Mouse (Mus musculus) brown adipose tissue, adult 24 weeks (tissue): ENCODE results near the gene Dnajc4. TPM values are rescaled to one million over a fixed set of nuclear protein-coding genes. Genes with fewer than 3 reads are reported as not detected.
"Not testable (repeated sequence)": the region's sequence is repeated elsewhere in the genome, so short reads cannot be mapped to it uniquely, and the experiment has no call there.

Experiments
- H3K27ac ChIP-seq: fragments of 200-500 bp; replicated peaks from 2 replicates; pipeline ENCODE4 v1.5.1; 2012; ENCODE audit warnings: low read depth, mild to moderate bottlenecking, low read length
- H3K4me1 ChIP-seq: fragments of 200-500 bp; 2 replicates; pipeline ENCODE4 v1.6.1; 2012; ENCODE audit warnings: low read length, mixed read lengths; ENCODE audit not compliant: control insufficient read depth, insufficient read depth, insufficient read length
- H3K4me3 ChIP-seq: fragments of 200-500 bp; 2 replicates; pipeline ENCODE4 v1.5.1; 2012; ENCODE audit warnings: low read depth, mild to moderate bottlenecking, low read length, moderate library complexity; ENCODE audit not compliant: insufficient read depth
- polyA plus RNA-seq: library from polyadenylated mRNA; stranded (reverse); fragments of >200 nt; gene quantifications from 2 replicates; pipeline ENCODE4 v1.2.4, GENCODE M21; 2012; ENCODE audit not compliant: missing spikeins, insufficient read depth, insufficient read length

The Dnajc4 gene
- polyA plus RNA-seq, 1 experiment: 70.0 TPM

GRCm38 (mm10) chr19:7012426-7012825, 20.1 kb upstream of the Dnajc4 start:
- H3K27ac ChIP-seq: no peak overlapping the region
- H3K4me3 ChIP-seq: no peak overlapping the region

GRCm38 (mm10) chr19:7006892-7007593, 14.7 kb upstream of the Dnajc4 start:
- Histone ChIP-seq H3K4me3 (no peak overlapping the region), H3K4me1 (no peaks in the 10 kb centered on the region), H3K27ac (no peak overlapping the region)

More at GRCm38 (mm10) chr19:7012426-7012825, 20.1 kb upstream of the Dnajc4 start:
- no peaks in the 10 kb centered on the region for H3K4me1 ChIP-seq

- Histone ChIP-seq H3K4me3 (no peak overlapping the region), H3K4me1 (peaks cover 11% of the 10 kb centered on the region), H3K27ac (no peak overlapping the region)
These were observed 7.1 kb upstream of the Dnajc4 start for GRCm38 (mm10) chr19:6999360-7000063.

- H3K27ac ChIP-seq: no peak overlapping the region
- peaks cover 13% of the 10 kb centered on the region for H3K4me1 ChIP-seq
- H3K4me3 ChIP-seq: no peak overlapping the region
These were observed 5.4 kb upstream of the Dnajc4 start for GRCm38 (mm10) chr19:6997721-6998290.

GRCm38 (mm10) chr19:6996006-6996405, 3.6 kb upstream of the Dnajc4 start, which contains the start of the genes Nudt22 and Trpt1:
Gene Nudt22 (minus strand): TSS chr19:6996117.
Gene Trpt1 (plus strand): TSS chr19:6996131.
- Histone ChIP-seq H3K4me1 (peaks cover 13% of the 10 kb centered on the region), H3K4me3 (peak within 1 kb of the TSS; percentile 87), H3K27ac (peak within 1 kb of the TSS; percentile 64; the same call in 1 of the 2 replicates)

- H3K27ac ChIP-seq: no peak overlapping the region
- peaks cover 13% of the 10 kb centered on the region for H3K4me1 ChIP-seq
- peak overlapping the region; percentile 53 for H3K4me3 ChIP-seq
These were observed 3.1 kb upstream of the Dnajc4 start for GRCm38 (mm10) chr19:6995255-6995991.

GRCm38 (mm10) chr19:6994489-6994888, 2.1 kb upstream of the Dnajc4 start:
- H3K27ac ChIP-seq: no peak overlapping the region
- peaks cover 13% of the 10 kb centered on the region for H3K4me1 ChIP-seq
- no peak overlapping the region for H3K4me3 ChIP-seq

- H3K4me1 ChIP-seq: peaks cover 13% of the 10 kb centered on the region
- H3K27ac ChIP-seq: no peak overlapping the region
- no peak overlapping the region for H3K4me3 ChIP-seq
These were observed 1.6 kb upstream of the Dnajc4 start for GRCm38 (mm10) chr19:6994002-6994401.

GRCm38 (mm10) chr19:6993011-6993770, 819 bp upstream of the Dnajc4 start:
- no peak overlapping the region for H3K27ac ChIP-seq

GRCm38 (mm10) chr19:6991166-6991565, 1.2 kb downstream of the Dnajc4 start:
- H3K4me3 ChIP-seq, H3K27ac ChIP-seq: not testable (repeated sequence)
- peaks cover 16% of the 10 kb centered on the region for H3K4me1 ChIP-seq

More at GRCm38 (mm10) chr19:6993011-6993770, 819 bp upstream of the Dnajc4 start:
- Histone ChIP-seq H3K4me1 (peaks cover 14% of the 10 kb centered on the region), H3K4me3 (peak overlapping the region; percentile 50)

GRCm38 (mm10) chr19:6990712-6991111, 1.7 kb downstream of the Dnajc4 start:
- Histone ChIP-seq H3K27ac (no peak overlapping the region), H3K4me3 (no peak overlapping the region), H3K4me1 (peaks cover 20% of the 10 kb centered on the region)

GRCm38 (mm10) chr19:6989251-6989650, 3.1 kb downstream of the Dnajc4 start:
- H3K4me3 ChIP-seq: no peak overlapping the region
- H3K27ac ChIP-seq: no peak overlapping the region
- peaks cover 13% of the 10 kb centered on the region for H3K4me1 ChIP-seq

GRCm38 (mm10) chr19:6987904-6988285, 4.5 kb downstream of the Dnajc4 start:
- H3K27ac ChIP-seq: no peak overlapping the region; the same call in 1 of the 2 replicates
- H3K4me3 ChIP-seq: peak overlapping the region; percentile 67
- H3K4me1 ChIP-seq: peaks cover 12% of the 10 kb centered on the region
